Mouse (Mus musculus) liver, postnatal 0 days (tissue): Measurements from ENCODE around the gene Gprasp1.
"Not testable (repeated sequence)": the region's sequence is repeated elsewhere in the genome, so short reads cannot be mapped to it uniquely, and the experiment has no call there.

Experiments used
- CTCF ChIP-seq: sonication (generic); IDR thresholded peaks from 2 replicates; pipeline ENCODE4 v1.5.1; 2016; ENCODE audit warnings: antibody characterized with exemption, low read depth
- EP300 ChIP-seq: IDR thresholded peaks from 2 replicates; pipeline ENCODE4 v1.6.1; 2016; ENCODE audit warnings: antibody characterized with exemption, low read depth, mild to moderate bottlenecking

GRCm38 (mm10) chrX:135796305-135797211, 54.0 kb downstream of the Gprasp1 start:
- TF ChIP-seq EP300, CTCF: not testable (repeated sequence)
